Mouse (Mus musculus) liver, adult 2 months (tissue): ENCODE measurements around the gene Cep68.

Experiments used
- CTCF ChIP-seq: fragments of 200-500 bp; IDR thresholded peaks from 2 replicates; pipeline ENCODE4 v1.5.1; 2011; ENCODE audit warnings: low read depth, low read length, control low read depth
- POLR2A ChIP-seq: fragments of 200-500 bp; IDR thresholded peaks from 2 replicates; pipeline ENCODE4 v1.6.1; 2011; ENCODE audit warnings: low read length, control low read depth; ENCODE audit not compliant: insufficient read depth; ENCODE audit errors: extremely low read depth

DNA sequence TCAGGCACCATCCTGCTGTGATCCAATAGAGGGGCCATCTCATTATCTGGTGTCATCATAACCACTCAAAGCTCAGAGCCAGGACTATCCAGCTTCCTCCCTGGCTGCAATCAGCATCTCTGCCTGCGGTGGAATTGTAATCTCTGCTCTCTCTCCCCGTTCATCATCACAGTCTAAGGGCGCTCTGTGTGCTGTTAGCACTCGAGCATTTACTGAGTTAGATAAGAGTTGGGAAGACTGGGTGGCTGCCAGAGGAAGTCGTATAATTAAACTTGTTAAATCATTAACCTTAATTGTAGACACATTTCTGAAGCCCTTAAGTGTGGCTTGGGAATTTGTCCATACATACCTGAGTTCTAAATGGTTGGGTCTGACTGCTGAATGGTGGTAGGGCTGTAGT is 29.5 kb upstream of the Cep68 start:
- TF ChIP-seq POLR2A (no peak), CTCF (no peak)
